Mouse (Mus musculus) forebrain, embryonic 16.5 days (tissue): ENCODE measurements at regions not wholly inside any gene's neighbourhood (a gene's known extent, or its start where the extent isn't known, plus 50 kb on each side); places are given as distances from the start of the nearest gene placed in this dataset.

ENCODE experiments used
- ATAC-seq: fragments of 200-750 bp; cut with Nextera tagmentation; 2 replicates; pipeline ENCODE4 v1.8.0; 2017; ENCODE audit warnings: mild to moderate bottlenecking, moderate library complexity
- H3K27ac ChIP-seq: fragments of 300-500 bp; sonication (generic); 2 replicates; pipeline ENCODE4 v1.5.1; 2014; ENCODE audit warnings: low read length, control low read depth
- H3K27me3 ChIP-seq: fragments of 300-500 bp; sonication (generic); replicated peaks from 2 replicates; pipeline ENCODE4 v1.6.1; 2014; ENCODE audit warnings: low read length; ENCODE audit not compliant: control insufficient read depth, insufficient read depth
- H3K36me3 ChIP-seq: fragments of 300-500 bp; sonication (generic); 2 replicates; pipeline ENCODE4 v1.6.1; 2014; ENCODE audit not compliant: control insufficient read depth, insufficient read depth
- H3K4me1 ChIP-seq: fragments of 300-500 bp; sonication (generic); replicated peaks from 2 replicates; pipeline ENCODE4 v1.6.1; 2014; ENCODE audit warnings: low read length; ENCODE audit not compliant: control insufficient read depth, insufficient read depth
- H3K4me2 ChIP-seq: fragments of 300-500 bp; sonication (generic); 2 replicates; pipeline ENCODE4 v1.6.1; 2014; ENCODE audit warnings: mild to moderate bottlenecking, low read length, control low read depth
- H3K4me3 ChIP-seq: fragments of 300-500 bp; sonication (generic); replicated peaks from 2 replicates; pipeline ENCODE4 v1.5.1; 2014; ENCODE audit warnings: mild to moderate bottlenecking, low read length, control low read depth
- H3K9ac ChIP-seq: fragments of 300-500 bp; sonication (generic); replicated peaks from 2 replicates; pipeline ENCODE4 v1.6.1; 2014; ENCODE audit warnings: low read depth, low read length, control low read depth
- H3K9me3 ChIP-seq: fragments of 300-500 bp; sonication (generic); 2 replicates; pipeline ENCODE4 v1.6.1; 2016; ENCODE audit warnings: low read length; ENCODE audit not compliant: control insufficient read depth
- WGBS: fragments of 180-500 bp; shearing (Covaris S2); extraction: QIAGEN DNeasy Blood & Tissue Kit; methylation state at CpG from one replicate; pipeline ENCODE4 v1.1.7; 2014; 5-methylcytosine and 5-hydroxymethylcytosine counted together

GRCm38 (mm10) chr4:87501791-87502190, 271.5 kb upstream of the Slc24a2 start:
- Histone ChIP-seq H3K4me1 (peaks cover 10% of the 10 kb centered on the region; the same call in 1 of the 2 replicates), H3K9me3 (no peaks in the 10 kb centered on the region), H3K36me3 (no peaks in the 10 kb centered on the region), H3K27me3 (no peaks in the 10 kb centered on the region), H3K27ac (peak overlapping the region; percentile 25), H3K4me3 (no peak overlapping the region), H3K9ac (no peak overlapping the region), H3K4me2 (no peak overlapping the region)
- ATAC-seq: no peak; the same call in 1 of the 2 replicates
- 58% methylated on average over 4 of the region's 4 CpGs for WGBS

GRCm38 (mm10) chr4:87500441-87500840, 270.2 kb upstream of the Slc24a2 start:
- peaks cover 10% of the 10 kb centered on the region; the same call in 1 of the 2 replicates for H3K4me1 ChIP-seq
- H3K9me3 ChIP-seq: no peaks in the 10 kb centered on the region
- no peaks in the 10 kb centered on the region for H3K36me3 ChIP-seq
- H3K4me3 ChIP-seq: no peak overlapping the region
- H3K27me3 ChIP-seq: no peaks in the 10 kb centered on the region
- peak overlapping the region; percentile 49 for H3K27ac ChIP-seq
- no peak overlapping the region for H3K9ac ChIP-seq
- 50% methylated on average over 2 of the region's 2 CpGs for WGBS
- peak; percentile 96 for ATAC-seq
- H3K4me2 ChIP-seq: no peak overlapping the region

- Histone ChIP-seq H3K4me2 (no peak overlapping the region), H3K4me3 (no peak overlapping the region), H3K9me3 (no peaks in the 10 kb centered on the region), H3K27ac (no peak overlapping the region), H3K9ac (no peak overlapping the region), H3K27me3 (no peaks in the 10 kb centered on the region), H3K4me1 (no peaks in the 10 kb centered on the region), H3K36me3 (no peaks in the 10 kb centered on the region)
- ATAC-seq: no peak
- WGBS: 87% methylated on average over 3 of the region's 3 CpGs
Observed at GRCm38 (mm10) chr4:87487798-87488197, 257.5 kb upstream of the Slc24a2 start.

- Histone ChIP-seq H3K4me3 (no peak overlapping the region), H3K4me1 (peaks cover 25% of the 10 kb centered on the region), H3K36me3 (no peaks in the 10 kb centered on the region), H3K27me3 (no peaks in the 10 kb centered on the region), H3K27ac (no peak overlapping the region), H3K9me3 (no peaks in the 10 kb centered on the region), H3K9ac (no peak overlapping the region), H3K4me2 (no peak overlapping the region)
- ATAC-seq: no peak
- 74% methylated on average over 1 of the region's 1 CpGs for WGBS
Observed at GRCm38 (mm10) chr4:87475537-87475936, 245.3 kb upstream of the Slc24a2 start.

- Histone ChIP-seq H3K36me3 (no peaks in the 10 kb centered on the region), H3K4me3 (no peak overlapping the region), H3K27me3 (no peaks in the 10 kb centered on the region), H3K4me1 (peaks cover 25% of the 10 kb centered on the region), H3K4me2 (no peak overlapping the region), H3K27ac (peak overlapping the region; percentile 86), H3K9me3 (no peaks in the 10 kb centered on the region), H3K9ac (no peak overlapping the region)
- WGBS: 77% methylated on average over 16 of the region's 16 CpGs
- ATAC-seq: peak; percentile 76
Observed at GRCm38 (mm10) chr4:87473331-87474039, 243.2 kb upstream of the Slc24a2 start.

GRCm38 (mm10) chr4:87472787-87473186, 242.5 kb upstream of the Slc24a2 start:
- Histone ChIP-seq H3K4me1 (peaks cover 25% of the 10 kb centered on the region), H3K4me3 (no peak overlapping the region), H3K27ac (no peak overlapping the region; the same call in none of the 2 replicates), H3K27me3 (no peaks in the 10 kb centered on the region), H3K9ac (no peak overlapping the region), H3K9me3 (no peaks in the 10 kb centered on the region), H3K4me2 (no peak overlapping the region), H3K36me3 (no peaks in the 10 kb centered on the region)
- 35% methylated on average over 1 of the region's 1 CpGs for WGBS
- peak; percentile 57 for ATAC-seq

GRCm38 (mm10) chr4:87471385-87471784, 241.1 kb upstream of the Slc24a2 start:
- no peaks in the 10 kb centered on the region for H3K9me3 ChIP-seq
- H3K27ac ChIP-seq: no peak overlapping the region
- peaks cover 25% of the 10 kb centered on the region for H3K4me1 ChIP-seq
- H3K4me3 ChIP-seq: no peak overlapping the region
- 24% methylated on average over 5 of the region's 5 CpGs for WGBS
- no peak for ATAC-seq
- H3K9ac ChIP-seq: no peak overlapping the region
- H3K4me2 ChIP-seq: no peak overlapping the region
- no peaks in the 10 kb centered on the region for H3K36me3 ChIP-seq
- no peaks in the 10 kb centered on the region for H3K27me3 ChIP-seq

DNA sequence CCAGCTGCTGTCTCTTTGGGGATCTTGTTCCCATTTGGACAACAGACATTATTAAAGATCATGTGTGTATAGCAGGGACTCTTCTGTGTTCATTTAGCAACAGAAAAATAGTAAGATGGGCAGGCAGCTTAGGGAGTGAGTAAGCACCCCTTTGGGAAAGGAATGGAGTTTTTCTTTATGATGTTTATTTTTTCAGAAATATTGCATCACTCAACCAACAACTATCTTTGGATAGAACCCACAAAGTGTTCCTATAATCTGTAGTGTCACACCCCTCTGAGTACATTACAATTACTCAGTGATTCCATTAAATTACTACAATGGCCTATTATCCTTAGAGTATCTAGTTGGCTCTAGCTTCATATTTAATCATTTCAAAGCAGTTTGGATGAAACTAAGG, 237.3 kb upstream of the Slc24a2 start:
- H3K4me2 ChIP-seq: no peak overlapping the region
- 0 out of 2 replicates have a peak overlapping the region, but pooled peaks have one; percentile 47 for H3K27ac ChIP-seq
- ATAC-seq: no peak
- no peaks in the 10 kb centered on the region for H3K36me3 ChIP-seq
- H3K4me1 ChIP-seq: peaks cover 16% of the 10 kb centered on the region
- no peaks in the 10 kb centered on the region for H3K27me3 ChIP-seq
- H3K9me3 ChIP-seq: no peaks in the 10 kb centered on the region
- no peak overlapping the region for H3K9ac ChIP-seq
- no peak overlapping the region for H3K4me3 ChIP-seq

- Histone ChIP-seq H3K9ac (no peak overlapping the region), H3K4me2 (no peak overlapping the region), H3K4me3 (no peak overlapping the region), H3K4me1 (peaks cover 14% of the 10 kb centered on the region), H3K27ac (peak overlapping the region; percentile 47; the same call in 1 of the 2 replicates), H3K27me3 (no peaks in the 10 kb centered on the region), H3K9me3 (no peaks in the 10 kb centered on the region), H3K36me3 (no peaks in the 10 kb centered on the region)
- ATAC-seq: peak; percentile 59
- 54% methylated on average over 8 of the region's 8 CpGs for WGBS
Observed at GRCm38 (mm10) chr4:87467018-87467417, 236.7 kb upstream of the Slc24a2 start.
